Mouse (Mus musculus) embryonic facial prominence, embryonic 15.5 days (tissue): Measurements from ENCODE around the gene Pramel7. TPM values are rescaled to one million over a fixed set of nuclear protein-coding genes. Genes with fewer than 3 reads are reported as not detected.
"Not testable (repeated sequence)": the region's sequence is repeated elsewhere in the genome, so short reads cannot be mapped to it uniquely, and the experiment has no call there.

Source experiments
- ATAC-seq: fragments of 200-750 bp; cut with Nextera tagmentation; 2 replicates; pipeline ENCODE4 v1.8.0; 2017; ENCODE audit warnings: low read depth, moderate TSS enrichment; ENCODE audit not compliant: insufficient number of reproducible peaks, low FRiP score, low TSS enrichment
- H3K27ac ChIP-seq: fragments of 300-500 bp; sonication (generic); replicated peaks from 2 replicates; pipeline ENCODE4 v1.5.1; 2015; ENCODE audit warnings: mild to moderate bottlenecking, inconsistent platforms
- H3K27me3 ChIP-seq: fragments of 300-500 bp; sonication (generic); 2 replicates; pipeline ENCODE4 v1.6.1; 2015; ENCODE audit warnings: inconsistent platforms
- H3K36me3 ChIP-seq: fragments of 300-500 bp; sonication (generic); 2 replicates; pipeline ENCODE4 v1.6.1; 2015; ENCODE audit warnings: mild to moderate bottlenecking, inconsistent platforms
- H3K4me1 ChIP-seq: fragments of 300-500 bp; sonication (generic); 2 replicates; pipeline ENCODE4 v1.6.1; 2015; ENCODE audit warnings: inconsistent platforms
- H3K4me2 ChIP-seq: fragments of 300-500 bp; sonication (generic); replicated peaks from 2 replicates; pipeline ENCODE4 v1.6.1; 2015; ENCODE audit warnings: mild to moderate bottlenecking, inconsistent platforms
- H3K4me3 ChIP-seq: fragments of 300-500 bp; sonication (generic); replicated peaks from 2 replicates; pipeline ENCODE4 v1.5.1; 2015; ENCODE audit warnings: mild to moderate bottlenecking, inconsistent platforms
- H3K9ac ChIP-seq: fragments of 300-500 bp; sonication (generic); 2 replicates; pipeline ENCODE4 v1.6.1; 2015; ENCODE audit warnings: inconsistent platforms
- H3K9me3 ChIP-seq: fragments of 300-500 bp; sonication (generic); replicated peaks from 2 replicates; pipeline ENCODE4 v1.6.1; 2016; ENCODE audit warnings: inconsistent platforms
- WGBS: fragments of 180-500 bp; shearing (Covaris S2); methylation state at CpG from one replicate; pipeline ENCODE4 v1.1.7; 2015; 5-methylcytosine and 5-hydroxymethylcytosine counted together
- polyA plus RNA-seq: library from polyadenylated mRNA; unstranded; fragments of >200 nt; fragmentation: Nextera tagmentation; extraction: Ambion mirVana; gene quantifications from 2 replicates; pipeline ENCODE4 v1.2.1, GENCODE M21; 2015

The Pramel7 gene
- polyA plus RNA-seq, result not detected in 2 replicates

- 83% methylated on average over 4 of the region's 5 CpGs for WGBS
Observed at GRCm38 (mm10) chr2:87496993-87497392, at the start of gene Pramel7. Gene Pramel7, minus strand, starts transcription at chr2:87497093.

GRCm38 (mm10) chr2:87545442-87545841, 48.5 kb upstream of the Pramel7 start, which contains the start of gene Olfr1128:
Gene Olfr1128, minus strand, starts transcription at chr2:87545542.
- Histone ChIP-seq H3K36me3 (no peaks in the 10 kb centered on the region), H3K27me3 (no peaks in the 10 kb centered on the region), H3K27ac (no peak within 1 kb of the TSS), H3K4me3 (no peak within 1 kb of the TSS), H3K9me3 (no peaks in the 10 kb centered on the region), H3K9ac (no peak within 1 kb of the TSS), H3K4me2 (no peak within 1 kb of the TSS), H3K4me1 (no peaks in the 10 kb centered on the region)
- WGBS, result 83% methylated on average over 1 of the region's 1 CpGs
- ATAC-seq, result no peak

More at GRCm38 (mm10) chr2:87496993-87497392, at the start of gene Pramel7:
- H3K9me3 ChIP-seq, H3K4me2 ChIP-seq, H3K9ac ChIP-seq, H3K4me1 ChIP-seq, H3K4me3 ChIP-seq, H3K27ac ChIP-seq, H3K36me3 ChIP-seq, H3K27me3 ChIP-seq, ATAC-seq: not testable (repeated sequence)

GRCm38 (mm10) chr2:87534826-87535225, 37.9 kb upstream of the Pramel7 start:
- H3K36me3 ChIP-seq, result no peaks in the 10 kb centered on the region
- WGBS, result 48% methylated on average over 2 of the region's 2 CpGs
- no peak overlapping the region for H3K4me2 ChIP-seq
- H3K27me3 ChIP-seq, result no peaks in the 10 kb centered on the region
- H3K27ac ChIP-seq, result no peak overlapping the region
- H3K4me3 ChIP-seq, result no peak overlapping the region
- no peaks in the 10 kb centered on the region for H3K9me3 ChIP-seq
- no peak for ATAC-seq
- H3K4me1 ChIP-seq, result no peaks in the 10 kb centered on the region
- H3K9ac ChIP-seq, result no peak overlapping the region

GRCm38 (mm10) chr2:87531496-87531895, 34.6 kb upstream of the Pramel7 start, which contains the start of gene Olfr153:
Gene Olfr153, plus strand, starts transcription at chr2:87531796.
- Histone ChIP-seq H3K4me3 (no peak within 1 kb of the TSS), H3K4me1 (no peaks in the 10 kb centered on the region), H3K9ac (no peak within 1 kb of the TSS), H3K27ac (no peak within 1 kb of the TSS), H3K4me2 (no peak within 1 kb of the TSS), H3K27me3 (no peaks in the 10 kb centered on the region), H3K9me3 (no peaks in the 10 kb centered on the region), H3K36me3 (no peaks in the 10 kb centered on the region)
- ATAC-seq, result no peak

GRCm38 (mm10) chr2:87525899-87526616, 29.2 kb upstream of the Pramel7 start:
- not testable (repeated sequence) for H3K4me1 ChIP-seq, H3K9me3 ChIP-seq, ATAC-seq, H3K36me3 ChIP-seq, H3K27ac ChIP-seq, H3K27me3 ChIP-seq, H3K9ac ChIP-seq
- 37% methylated on average over 39 of the region's 39 CpGs for WGBS
- peak overlapping the region; percentile 11; the same call in 1 of the 2 replicates for H3K4me3 ChIP-seq
- peak overlapping the region; percentile 25 for H3K4me2 ChIP-seq

GRCm38 (mm10) chr2:87520651-87521050, 23.8 kb upstream of the Pramel7 start:
- no peaks in the 10 kb centered on the region for H3K27me3 ChIP-seq
- no peaks in the 10 kb centered on the region for H3K4me1 ChIP-seq
- 79% methylated on average over 4 of the region's 4 CpGs for WGBS
- H3K27ac ChIP-seq, result no peak overlapping the region
- no peaks in the 10 kb centered on the region for H3K36me3 ChIP-seq
- no peak for ATAC-seq
- no peak overlapping the region for H3K4me3 ChIP-seq
- no peak overlapping the region for H3K4me2 ChIP-seq
- no peaks in the 10 kb centered on the region for H3K9me3 ChIP-seq
- H3K9ac ChIP-seq, result no peak overlapping the region

- no peak overlapping the region for H3K4me3 ChIP-seq
- ATAC-seq, result no peak
- no peak overlapping the region for H3K4me2 ChIP-seq
- H3K36me3 ChIP-seq, result no peaks in the 10 kb centered on the region
- WGBS, result 79% methylated on average over 3 of the region's 3 CpGs
- H3K9ac ChIP-seq, result no peak overlapping the region
- no peaks in the 10 kb centered on the region for H3K9me3 ChIP-seq
- H3K4me1 ChIP-seq, result no peaks in the 10 kb centered on the region
- H3K27ac ChIP-seq, result no peak overlapping the region
- no peaks in the 10 kb centered on the region for H3K27me3 ChIP-seq
Observed at GRCm38 (mm10) chr2:87516581-87516980, 19.7 kb upstream of the Pramel7 start.

GRCm38 (mm10) chr2:87515457-87516060, 18.7 kb upstream of the Pramel7 start:
- Histone ChIP-seq H3K4me2 (no peak overlapping the region), H3K36me3 (no peaks in the 10 kb centered on the region), H3K27me3 (no peaks in the 10 kb centered on the region), H3K9me3 (no peaks in the 10 kb centered on the region), H3K4me1 (no peaks in the 10 kb centered on the region), H3K27ac (no peak overlapping the region), H3K4me3 (no peak overlapping the region), H3K9ac (no peak overlapping the region)
- no peak for ATAC-seq
- WGBS, result 77% methylated on average over 7 of the region's 8 CpGs

GRCm38 (mm10) chr2:87515046-87515445, 18.2 kb upstream of the Pramel7 start:
- no peaks in the 10 kb centered on the region for H3K9me3 ChIP-seq
- ATAC-seq, result no peak
- H3K4me2 ChIP-seq, result no peak overlapping the region
- H3K36me3 ChIP-seq, result no peaks in the 10 kb centered on the region
- H3K27me3 ChIP-seq, result no peaks in the 10 kb centered on the region
- WGBS, result 84% methylated on average over 2 of the region's 2 CpGs
- H3K9ac ChIP-seq, result no peak overlapping the region
- no peak overlapping the region for H3K27ac ChIP-seq
- H3K4me1 ChIP-seq, result no peaks in the 10 kb centered on the region
- H3K4me3 ChIP-seq, result no peak overlapping the region

GRCm38 (mm10) chr2:87506265-87506664, 9.4 kb upstream of the Pramel7 start, which contains the start of gene Pramel6:
Gene Pramel6, plus strand, starts transcription at chr2:87506565.
- Histone ChIP-seq H3K36me3 (no peaks in the 10 kb centered on the region), H3K27ac (no peak within 1 kb of the TSS), H3K4me1 (no peaks in the 10 kb centered on the region), H3K27me3 (no peaks in the 10 kb centered on the region), H3K4me2 (no peak within 1 kb of the TSS), H3K4me3 (no peak within 1 kb of the TSS), H3K9me3 (no peaks in the 10 kb centered on the region), H3K9ac (no peak within 1 kb of the TSS)
- no peak for ATAC-seq
- WGBS, result 85% methylated on average over 6 of the region's 6 CpGs

GRCm38 (mm10) chr2:87482276-87482675, 14.6 kb downstream of the Pramel7 start:
- Histone ChIP-seq H3K4me3 (no peak overlapping the region), H3K9ac (no peak overlapping the region), H3K27me3 (no peaks in the 10 kb centered on the region), H3K36me3 (no peaks in the 10 kb centered on the region), H3K9me3 (no peaks in the 10 kb centered on the region), H3K27ac (no peak overlapping the region), H3K4me2 (no peak overlapping the region), H3K4me1 (no peaks in the 10 kb centered on the region)
- ATAC-seq, result no peak
- WGBS, result 73% methylated on average over 2 of the region's 2 CpGs
